In the genomic region with DNA sequence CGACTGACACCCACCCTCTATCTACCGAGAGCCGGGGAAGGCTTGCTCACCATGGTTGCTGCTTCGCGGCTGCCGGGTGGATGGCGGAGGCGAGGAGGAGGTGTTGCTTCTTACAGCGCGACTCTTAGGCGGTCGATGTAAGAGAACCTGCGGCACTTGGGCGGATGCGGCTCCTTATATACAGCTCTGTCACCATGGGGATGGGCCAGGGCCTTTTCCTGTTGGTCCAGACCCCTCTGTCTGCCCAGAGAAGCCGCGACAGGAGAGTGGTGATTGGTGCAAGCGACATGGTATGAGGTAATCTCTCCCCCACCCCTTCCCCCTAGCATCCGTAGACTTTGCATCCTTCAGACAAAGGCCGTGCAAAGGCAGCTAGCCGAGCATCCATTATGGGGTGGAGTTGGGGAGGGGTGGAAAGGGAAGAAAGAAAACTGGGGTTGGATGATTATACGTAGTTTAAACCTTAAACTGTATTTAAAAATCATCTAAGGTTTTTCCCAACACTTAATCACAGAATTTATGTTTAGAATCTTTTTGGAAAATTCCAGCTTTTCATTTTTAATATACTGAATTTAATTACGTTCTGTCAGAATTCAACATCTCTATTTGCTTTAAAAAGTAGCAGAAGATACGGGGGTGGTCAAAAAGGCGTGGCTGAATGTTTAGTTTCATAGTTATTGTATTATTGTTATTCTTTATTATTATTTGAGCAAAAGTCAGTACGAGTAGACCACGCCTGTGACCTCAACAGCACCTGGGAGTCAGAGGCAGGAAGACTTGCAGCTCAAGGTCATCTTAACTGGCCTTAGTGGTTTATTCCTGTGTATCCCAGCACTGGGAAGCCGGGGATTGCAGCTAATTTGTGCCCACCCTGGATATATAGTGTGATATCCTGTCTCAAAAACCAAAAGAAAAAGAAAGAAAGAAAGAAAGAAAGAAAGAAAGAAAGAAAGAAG, we compare ENCODE assay signal across 8 mouse cellular contexts. TPM values are rescaled to one million over a fixed set of nuclear protein-coding genes. Genes with fewer than 3 reads are reported as not detected.
DNase-seq lines count a peak whose midpoint lies in the region; ATAC-seq lines count a peak whose summit lies in the region.

A gene (minus strand): TSS at position 151 of the 956 bp plus-strand sequence.
A gene (minus strand): TSS at position 303 of the 956 bp plus-strand sequence.

- peaks cover 26% of the 10 kb centered on the region for H3K36me3 ChIP-seq in hindbrain, embryonic 10.5 days
- H3K36me3 ChIP-seq in lung, embryonic 16.5 days (ENCODE audit: control insufficient read depth, insufficient read depth, low read length) = peaks cover 4% of the 10 kb centered on the region; the same call in 1 of the 2 replicates

- peak within 1 kb of the TSS; percentile 99 for H3K27ac ChIP-seq in hindbrain, embryonic 10.5 days
- H3K27ac ChIP-seq in lung, embryonic 16.5 days (ENCODE audit: low read length) = peak within 1 kb of the TSS; percentile 95

- peak; percentile 98 for ATAC-seq in lung, embryonic 16.5 days (ENCODE audit: low read depth)

- 3% methylated on average over 28 of the region's 28 CpGs for WGBS in hindbrain, embryonic 10.5 days
- 6% methylated on average over 28 of the region's 28 CpGs for WGBS in lung, embryonic 16.5 days

- peaks cover 43% of the 10 kb centered on the region for H3K4me1 ChIP-seq in hindbrain, embryonic 10.5 days (replicated peaks)
- H3K4me1 ChIP-seq in lung, embryonic 16.5 days (replicated peaks; ENCODE audit: control insufficient read depth, insufficient read depth, low read length) = peaks cover 2% of the 10 kb centered on the region; the same call in 1 of the 2 replicates

- H3K4me3 ChIP-seq in hindbrain, embryonic 10.5 days = peak within 1 kb of the TSS; percentile 96
- H3K4me3 ChIP-seq in lung, embryonic 16.5 days (ENCODE audit: low read length) = peak within 1 kb of the TSS; percentile 86

- H3K27me3 ChIP-seq in hindbrain, embryonic 10.5 days (ENCODE audit: insufficient read depth, poor library complexity, severe bottlenecking) = no peaks in the 10 kb centered on the region
- H3K27me3 ChIP-seq in lung, embryonic 16.5 days (ENCODE audit: control insufficient read depth, insufficient read depth, low read depth, low read length) = no peaks in the 10 kb centered on the region

- peak; percentile 98 for DNase-seq in Muller cell, postnatal 12 days (ENCODE audit: inconsistent ontology term)
- DNase-seq in cerebellum, adult 9-11 months = peak; percentile 99
- DNase-seq in frontal cortex, adult 2 months (ENCODE audit: extremely low spot score in 1 of 2, low spot score in 1 of 2) = peak; percentile 96 to 98
- peak; percentile 99 for DNase-seq in hindbrain, embryonic 10.5 days (ENCODE audit: low spot score)
- peak; percentile 98 for DNase-seq in layer of hippocampus, adult 9-11 months
- DNase-seq in ovary, adult 18-20 months (ENCODE audit: low spot score) = peak; percentile 90
- DNase-seq in thymus, postnatal 10 days (ENCODE audit: low spot score in 2 of 2) = peak; percentile 95 to 98

- peak within 1 kb of the TSS; percentile 89 for H3K9ac ChIP-seq in lung, embryonic 16.5 days (ENCODE audit: low read length)

- no peaks in the 10 kb centered on the region for H3K9me3 ChIP-seq in hindbrain, embryonic 10.5 days
- H3K9me3 ChIP-seq in lung, embryonic 16.5 days (ENCODE audit: control insufficient read depth, low read length) = no peaks in the 10 kb centered on the region

- H3K4me2 ChIP-seq in lung, embryonic 16.5 days (ENCODE audit: low read depth, low read length) = peak within 1 kb of the TSS; percentile 55

RNA-seq across cellular contexts. Expression of the first gene that starts in this region (rescaled TPM):
- polyA plus RNA-seq in frontal cortex, adult 2 months (2012; rRNA removed) = 0.17 and 3.5 TPM in 2 replicates
- not detected in 2 replicates for polyA plus RNA-seq in hindbrain, embryonic 10.5 days (2016; fragmentation: Nextera tagmentation; extraction: Ambion mirVana)
- polyA plus RNA-seq in lung, embryonic 16.5 days (2015; fragmentation: Nextera tagmentation; extraction: Ambion mirVana) = not detected in 2 replicates

RNA-seq across cellular contexts. Expression of the second gene that starts in this region (rescaled TPM):
- polyA plus RNA-seq in frontal cortex, adult 2 months (2012; rRNA removed) = 1,817 and 1,854 TPM in 2 replicates
- 4,838 and 8,764 TPM in 2 replicates for polyA plus RNA-seq in hindbrain, embryonic 10.5 days (2016; fragmentation: Nextera tagmentation; extraction: Ambion mirVana)
- 870 and 906 TPM in 2 replicates for polyA plus RNA-seq in lung, embryonic 16.5 days (2015; fragmentation: Nextera tagmentation; extraction: Ambion mirVana)

Comparison
In these comparisons a context has a peak if more than half of its experiments do, and no peak if none do; other contexts are left out.
1. Peak in every context shown above with its lines: DNase-seq, ATAC-seq, H3K4me3 ChIP-seq and H3K27ac ChIP-seq.